Mouse (Mus musculus) embryonic facial prominence, embryonic 12.5 days (tissue): ENCODE measurements at regions not wholly inside any gene's neighbourhood (a gene's known extent, or its start where the extent isn't known, plus 50 kb on each side); places are given as distances from the start of the nearest gene placed in this dataset.
A peak's percentile ranks its signal among the peaks of the same experiment; 100 is the strongest.
"Not testable (repeated sequence)": the region's sequence is repeated elsewhere in the genome, so short reads cannot be mapped to it uniquely, and the experiment has no call there.

Experiments
- ATAC-seq: fragments of 200-750 bp; cut with Nextera tagmentation; 2 replicates; pipeline ENCODE4 v1.8.0; 2017; ENCODE audit not compliant: insufficient number of reproducible peaks, insufficient read depth, low FRiP score, low TSS enrichment
- H3K27ac ChIP-seq: fragments of 300-500 bp; sonication (generic); 2 replicates; pipeline ENCODE4 v1.5.1; 2016; ENCODE audit warnings: mild to moderate bottlenecking
- H3K27me3 ChIP-seq: fragments of 300-500 bp; sonication (generic); 2 replicates; pipeline ENCODE4 v1.6.1; 2016; ENCODE audit warnings: mild to moderate bottlenecking, moderate library complexity
- H3K36me3 ChIP-seq: fragments of 300-500 bp; sonication (generic); 2 replicates; pipeline ENCODE4 v1.6.1; 2016; ENCODE audit warnings: mild to moderate bottlenecking
- H3K4me1 ChIP-seq: fragments of 300-500 bp; sonication (generic); 2 replicates; pipeline ENCODE4 v1.6.1; 2016
- H3K4me2 ChIP-seq: fragments of 300-500 bp; sonication (generic); replicated peaks from 2 replicates; pipeline ENCODE4 v1.6.1; 2016; ENCODE audit warnings: mild to moderate bottlenecking, moderate library complexity
- H3K4me3 ChIP-seq: fragments of 300-500 bp; sonication (generic); 2 replicates; pipeline ENCODE4 v1.5.1; 2016; ENCODE audit warnings: mild to moderate bottlenecking
- H3K9ac ChIP-seq: fragments of 300-500 bp; sonication (generic); 2 replicates; pipeline ENCODE4 v1.6.1; 2016; ENCODE audit warnings: mild to moderate bottlenecking, moderate library complexity
- H3K9me3 ChIP-seq: fragments of 300-500 bp; sonication (generic); 2 replicates; pipeline ENCODE4 v1.6.1; 2016; ENCODE audit warnings: mild to moderate bottlenecking, moderate library complexity
- WGBS: fragments of 180-500 bp; shearing (Covaris S2); methylation state at CpG from one replicate; pipeline ENCODE4 v1.1.7; 2016; 5-methylcytosine and 5-hydroxymethylcytosine counted together

DNA sequence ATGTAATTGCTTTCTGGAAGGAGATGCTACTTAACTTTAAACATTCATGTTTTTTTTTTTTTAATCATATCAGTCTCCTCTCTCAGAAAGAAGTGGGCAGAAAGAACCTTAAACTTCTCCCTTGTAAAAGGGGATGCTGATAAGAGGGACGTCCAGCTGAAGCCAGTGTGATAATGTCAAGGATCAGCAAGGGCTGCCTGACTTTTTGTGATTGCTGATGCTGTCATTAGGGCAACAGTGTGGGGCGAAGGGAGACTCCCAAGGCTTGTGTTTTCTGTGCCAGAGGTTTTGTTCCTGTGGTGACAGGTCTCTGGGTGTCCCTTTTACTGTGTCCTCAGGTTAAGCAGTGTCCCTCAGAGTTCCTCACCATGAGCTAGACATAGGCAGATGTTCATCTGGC is 61.8 kb upstream of the Prkar2b start:
- ATAC-seq, result no peak
- no peak overlapping the region for H3K9ac ChIP-seq
- WGBS, result 65% methylated on average over 2 of the region's 2 CpGs
- H3K27me3 ChIP-seq, result no peaks in the 10 kb centered on the region
- peaks cover 5% of the 10 kb centered on the region; the same call in 1 of the 2 replicates for H3K4me1 ChIP-seq
- no peak overlapping the region for H3K4me2 ChIP-seq
- no peaks in the 10 kb centered on the region for H3K36me3 ChIP-seq
- no peak overlapping the region for H3K27ac ChIP-seq
- H3K9me3 ChIP-seq, result no peaks in the 10 kb centered on the region
- H3K4me3 ChIP-seq, result no peak overlapping the region

DNA sequence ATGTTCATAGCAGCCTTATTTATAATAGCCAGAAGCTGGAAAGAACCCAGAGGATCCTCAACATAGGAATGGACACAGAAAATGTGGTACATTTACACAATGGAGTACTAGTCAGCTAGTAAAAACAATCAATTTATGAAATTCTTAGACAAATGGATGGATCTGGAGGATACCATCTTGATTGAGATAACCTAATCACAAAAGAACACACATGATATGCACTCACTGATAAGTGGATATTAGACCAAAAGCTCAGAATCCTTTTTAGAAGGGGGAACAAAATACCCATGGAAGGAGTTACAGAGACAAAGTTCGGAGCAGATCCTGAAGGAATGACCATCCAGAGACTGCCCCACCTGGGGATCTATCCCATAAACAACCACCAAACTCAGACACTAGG is 60.9 kb upstream of the Prkar2b start:
- H3K36me3 ChIP-seq, H3K9me3 ChIP-seq, H3K27ac ChIP-seq, H3K4me3 ChIP-seq, H3K4me2 ChIP-seq, H3K4me1 ChIP-seq, H3K9ac ChIP-seq, ATAC-seq, H3K27me3 ChIP-seq: not testable (repeated sequence)
- WGBS, result 85% methylated on average over 1 of the region's 1 CpGs

DNA sequence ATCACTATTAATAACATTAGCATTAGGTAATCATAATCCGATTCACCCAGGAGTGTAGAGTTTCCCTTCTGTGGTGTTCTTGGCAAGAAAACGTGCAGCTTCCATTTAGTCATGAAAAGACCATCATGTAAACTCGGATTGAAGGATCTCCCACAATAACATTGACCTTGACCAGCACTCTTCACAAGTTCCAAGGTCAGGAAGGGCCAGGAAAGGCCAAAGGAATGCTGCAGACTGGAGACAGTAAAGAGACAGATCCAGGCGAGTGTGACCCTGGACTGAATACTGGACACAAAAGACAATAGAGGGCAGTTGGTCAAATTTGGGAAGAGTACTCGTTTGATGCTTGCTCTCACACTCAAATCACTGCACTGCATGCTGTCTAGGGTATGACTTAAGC is 51.6 kb upstream of the Prkar2b start:
- Histone ChIP-seq H3K27me3 (no peaks in the 10 kb centered on the region), H3K36me3 (no peaks in the 10 kb centered on the region), H3K9ac (no peak overlapping the region), H3K4me2 (no peak overlapping the region), H3K4me3 (no peak overlapping the region), H3K27ac (no peak overlapping the region), H3K4me1 (0 out of 2 replicates have a peak, but pooled peaks cover 5% of the 10 kb centered on the region), H3K9me3 (no peaks in the 10 kb centered on the region)
- no peak for ATAC-seq
- 64% methylated on average over 5 of the region's 5 CpGs for WGBS

DNA sequence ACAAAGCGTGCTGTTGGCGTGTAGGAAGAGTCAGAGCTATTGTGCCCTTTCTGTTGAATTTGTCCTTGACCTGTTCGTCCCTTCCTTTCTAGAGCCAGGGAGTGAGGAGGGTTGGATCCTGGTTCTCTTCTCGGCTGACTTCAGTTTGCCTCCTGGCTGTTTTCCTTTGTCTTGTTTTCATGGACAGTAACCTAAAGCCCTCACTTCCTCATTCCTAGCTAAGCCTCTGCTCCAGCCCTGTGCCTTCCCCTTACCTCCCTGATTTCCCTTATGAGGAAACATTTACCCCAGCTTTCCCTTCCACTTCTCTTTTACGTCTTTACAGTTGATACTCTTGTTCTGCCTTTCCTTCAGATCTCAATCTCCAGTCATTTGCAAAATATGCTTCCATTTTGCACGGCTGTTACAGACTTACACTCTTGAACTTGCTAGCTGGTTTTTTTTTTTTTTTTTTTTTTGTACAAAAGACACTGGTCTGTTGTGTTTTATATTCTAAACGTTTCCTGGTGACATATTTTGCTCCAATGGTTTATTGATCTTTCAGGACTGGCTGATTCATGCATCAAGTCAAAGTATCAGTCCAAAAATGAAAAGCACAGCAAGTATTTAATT is 50.5 kb upstream of the Prkar2b start:
- no peak overlapping the region for H3K9ac ChIP-seq
- peak overlapping the region; percentile 83 for H3K27ac ChIP-seq
- ATAC-seq, result no peak
- H3K9me3 ChIP-seq, result no peaks in the 10 kb centered on the region
- no peak overlapping the region for H3K4me3 ChIP-seq
- H3K4me2 ChIP-seq, result 0 out of 2 replicates have a peak overlapping the region, but pooled peaks have one; percentile 7
- H3K4me1 ChIP-seq, result 0 out of 2 replicates have a peak, but pooled peaks cover 5% of the 10 kb centered on the region
- no peaks in the 10 kb centered on the region for H3K27me3 ChIP-seq
- WGBS, result 13% methylated on average over 7 of the region's 7 CpGs
- no peaks in the 10 kb centered on the region for H3K36me3 ChIP-seq

DNA sequence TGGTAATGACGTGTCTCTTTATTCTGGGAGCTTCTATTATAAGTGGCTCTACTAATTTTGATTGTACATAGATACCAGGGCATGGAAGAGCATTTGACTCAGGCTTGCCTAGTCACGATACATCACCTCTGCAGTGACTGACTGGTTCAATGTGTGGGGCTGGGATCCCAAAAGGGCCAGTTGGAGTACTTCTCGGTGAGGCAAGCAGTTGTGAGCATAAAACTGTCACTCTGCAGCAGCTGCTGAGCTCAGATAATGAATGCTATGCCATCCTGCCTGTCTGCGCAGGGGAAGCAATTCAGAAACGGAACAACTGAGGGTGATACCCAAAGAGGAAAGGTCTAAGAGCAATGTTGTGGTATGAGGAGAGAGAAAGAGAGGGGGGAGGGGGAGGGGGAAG is 49.8 kb upstream of the Prkar2b start:
- 0 out of 2 replicates have a peak overlapping the region, but pooled peaks have one; percentile 50 for H3K27ac ChIP-seq
- H3K4me2 ChIP-seq, result no peak overlapping the region
- H3K27me3 ChIP-seq, result no peaks in the 10 kb centered on the region
- H3K36me3 ChIP-seq, result no peaks in the 10 kb centered on the region
- ATAC-seq, result no peak
- no peak overlapping the region for H3K4me3 ChIP-seq
- H3K9ac ChIP-seq, result no peak overlapping the region
- WGBS, result 47% methylated on average over 5 of the region's 5 CpGs
- H3K4me1 ChIP-seq, result peaks cover 7% of the 10 kb centered on the region; the same call in 1 of the 2 replicates
- no peaks in the 10 kb centered on the region for H3K9me3 ChIP-seq
